Mouse (Mus musculus): ENCODE results near the gene Itk.

The Itk gene

DNA sequence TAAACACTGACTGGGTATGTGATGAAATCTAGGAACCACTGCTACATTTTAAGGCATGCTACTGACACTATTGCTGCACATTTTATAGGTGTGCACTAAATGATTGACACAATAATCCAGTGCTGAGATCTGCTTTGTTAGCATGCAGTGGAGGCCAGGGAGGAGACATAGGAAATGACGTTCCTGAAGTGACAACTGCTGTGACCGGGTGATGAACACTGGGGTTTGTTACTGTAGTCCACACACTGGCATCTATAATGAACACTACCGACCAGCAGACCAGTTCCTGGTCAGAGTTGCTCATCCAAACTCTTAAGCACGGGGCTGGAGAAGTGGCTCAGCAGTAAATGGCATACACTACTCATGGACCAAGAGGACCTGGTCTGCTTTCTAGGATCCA lies 4.1 kb upstream of the Itk start:
- DNase-seq (ENCODE audit: extremely low spot score, low read depth, low spot score) = no peak

DNA sequence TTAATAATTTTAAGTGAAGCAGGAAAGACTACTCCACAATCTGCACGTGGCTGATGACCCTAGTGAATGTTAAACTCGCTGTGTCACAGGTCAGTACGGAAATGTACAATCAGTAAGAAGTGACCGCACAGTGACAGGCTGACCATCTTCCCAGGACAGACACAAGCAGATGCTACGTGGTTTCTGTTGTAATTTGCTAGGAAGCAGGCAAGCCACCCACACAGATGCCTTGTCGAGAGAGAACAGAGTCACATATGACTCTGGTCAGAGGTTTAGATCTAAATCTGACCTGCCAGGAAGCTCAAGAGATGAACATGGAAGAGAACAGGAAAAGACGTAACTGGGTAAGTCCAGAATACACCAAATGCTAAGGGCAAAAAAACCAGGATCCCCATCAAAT lies 3.6 kb upstream of the Itk start:
- no peak for DNase-seq (ENCODE audit: extremely low spot score, low read depth, low spot score)

DNA sequence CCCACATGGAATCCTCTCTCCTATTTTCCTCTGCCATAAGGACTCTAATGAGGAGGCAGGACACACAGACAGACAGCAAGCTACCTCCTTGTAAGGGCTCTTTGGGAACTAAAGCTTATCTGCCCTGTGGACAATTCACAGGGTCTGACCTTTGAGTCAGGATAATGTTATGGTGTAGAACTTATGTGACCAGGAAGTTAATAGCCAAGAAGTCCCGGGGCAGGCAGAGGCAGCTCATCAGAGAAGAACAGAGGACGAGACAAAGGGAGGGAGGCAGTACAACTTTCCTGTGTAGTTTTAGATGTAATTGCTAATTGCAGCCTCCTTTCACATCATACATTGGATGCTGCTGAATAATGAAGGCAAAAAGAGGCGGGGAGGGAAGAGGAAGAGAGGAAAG lies 1.3 kb upstream of the Itk start:
- no peak for DNase-seq (ENCODE audit: extremely low spot score, low read depth, low spot score)

DNA sequence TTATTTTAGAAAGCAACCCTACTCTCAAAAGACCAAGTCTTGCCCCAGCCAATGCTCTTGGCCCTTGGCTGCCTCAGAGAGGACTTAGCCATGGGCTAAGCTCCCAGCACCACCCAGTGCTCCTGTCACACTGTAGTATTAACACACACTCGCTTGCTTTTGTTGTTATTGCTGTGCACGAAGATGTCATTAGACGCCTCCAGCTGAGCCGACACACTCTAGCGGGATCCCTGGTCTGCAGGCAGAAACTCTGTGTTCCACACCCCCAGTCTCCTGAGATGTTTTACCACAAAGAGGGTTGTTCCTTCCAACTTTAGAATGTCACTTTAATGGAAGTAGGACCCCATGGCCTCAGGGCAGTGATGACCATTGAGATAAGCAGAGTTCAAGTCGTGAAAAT lies 877 bp downstream of the Itk start:
- DNase-seq (ENCODE audit: extremely low spot score, low read depth, low spot score) = no peak

DNA sequence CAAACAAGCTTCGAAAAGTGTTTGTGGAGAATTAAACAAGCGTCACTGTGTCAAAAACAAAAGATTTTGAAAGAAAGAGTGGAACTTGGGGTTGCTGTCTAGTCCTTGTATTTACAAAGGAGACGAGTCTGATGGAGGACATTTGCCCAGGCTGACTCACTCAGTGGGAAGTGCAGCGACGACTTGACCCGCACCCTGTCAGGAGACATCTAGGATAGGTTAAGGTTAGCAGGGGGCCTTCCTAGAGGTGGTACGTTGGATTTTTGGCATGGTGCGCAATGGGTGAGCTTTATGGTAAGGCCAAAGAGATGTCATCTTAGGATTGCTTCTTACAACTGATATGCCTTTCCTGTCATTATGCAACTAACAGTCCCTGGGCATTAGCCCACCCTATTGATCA lies 2.3 kb downstream of the Itk start:
- DNase-seq (ENCODE audit: extremely low spot score, low read depth, low spot score) = no peak

DNA sequence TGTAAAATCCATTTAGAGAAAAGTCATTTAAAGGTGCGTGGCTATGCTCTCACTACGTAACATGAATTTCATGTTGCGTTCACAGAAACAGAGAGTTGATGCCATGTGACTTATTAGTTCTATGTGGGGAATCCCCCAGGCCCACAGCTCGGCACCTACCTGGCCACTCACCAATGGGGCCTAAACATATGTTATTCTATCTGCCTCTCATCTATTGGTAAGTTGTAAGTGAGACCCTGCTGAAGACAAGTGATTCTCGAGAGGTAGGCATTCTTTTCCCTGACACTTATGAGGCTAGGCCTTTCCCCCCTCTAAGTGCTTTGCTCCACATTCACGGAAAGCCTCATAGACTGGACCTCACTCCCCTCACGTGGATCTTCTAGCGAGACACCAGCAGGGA lies 2.8 kb downstream of the Itk start:
- DNase-seq (ENCODE audit: extremely low spot score, low read depth, low spot score) = no peak

DNA sequence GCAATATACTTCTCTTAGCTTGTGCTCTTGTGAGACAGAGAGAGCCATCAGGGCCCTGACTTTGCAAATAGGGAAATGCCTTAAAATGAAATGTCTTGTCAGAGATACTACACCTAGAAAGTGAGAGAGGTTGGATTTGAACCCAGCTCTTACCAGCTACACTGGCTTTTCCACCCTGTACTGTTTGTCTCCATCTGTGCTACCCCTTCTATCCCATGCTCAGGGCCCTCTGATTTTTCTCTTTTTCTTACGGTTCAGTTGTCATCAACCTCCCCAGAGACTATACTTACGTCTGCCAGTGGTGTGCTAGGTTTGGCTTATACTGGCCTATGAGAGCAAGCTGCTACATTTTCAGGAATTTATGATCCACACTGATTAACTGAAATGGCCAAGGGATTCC lies 4.4 kb downstream of the Itk start:
- DNase-seq (ENCODE audit: extremely low spot score, low read depth, low spot score) = no peak

DNA sequence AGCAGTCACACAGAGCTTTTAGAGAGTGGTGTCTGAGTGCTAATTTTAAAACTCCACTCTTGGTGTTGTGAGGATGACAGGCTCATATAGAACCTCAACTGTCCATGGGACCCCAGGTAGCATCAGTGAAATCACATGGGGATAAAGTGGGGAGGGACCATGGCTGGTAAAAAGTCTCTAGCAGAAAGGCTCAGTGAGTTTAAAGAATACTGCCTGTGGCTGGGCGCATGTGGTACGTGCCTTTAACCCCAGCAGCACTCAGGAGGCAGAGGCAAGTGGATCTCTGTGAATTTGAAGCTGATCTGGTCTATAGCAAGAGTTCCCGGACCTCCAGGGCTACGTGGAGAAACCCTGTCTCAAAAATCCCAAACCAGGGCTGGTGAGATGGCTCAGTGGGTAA lies 6.8 kb downstream of the Itk start:
- DNase-seq (ENCODE audit: extremely low spot score, low read depth, low spot score) = no peak

DNA sequence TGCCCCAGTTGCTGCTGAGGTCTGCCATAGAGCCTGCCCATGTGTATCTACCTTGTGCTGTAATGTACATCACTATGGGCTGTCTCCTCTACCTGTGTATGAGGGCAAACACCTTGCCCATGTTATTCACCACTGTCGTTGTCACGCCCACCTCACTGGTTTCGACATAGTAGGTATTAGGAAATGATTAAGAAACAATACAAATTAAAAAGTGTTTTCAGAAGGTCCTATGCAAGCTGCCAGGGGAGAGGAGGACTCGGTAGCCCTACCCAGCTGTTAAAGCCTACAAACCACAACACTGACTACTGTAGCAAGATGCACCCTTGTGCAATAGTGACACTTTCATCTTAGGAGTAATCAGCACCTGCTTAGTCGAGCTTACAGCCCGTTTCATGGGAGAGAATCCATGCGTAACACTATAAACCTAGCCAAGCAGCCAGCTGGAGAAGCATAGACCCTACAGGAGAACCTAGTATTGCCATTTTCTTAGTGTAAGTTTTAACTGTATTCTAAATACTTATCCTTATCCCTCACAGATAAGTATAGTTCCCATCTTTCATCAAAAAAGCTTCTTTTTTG lies 9.1 kb downstream of the Itk start:
- no peak for DNase-seq (ENCODE audit: extremely low spot score, low read depth, low spot score)

DNA sequence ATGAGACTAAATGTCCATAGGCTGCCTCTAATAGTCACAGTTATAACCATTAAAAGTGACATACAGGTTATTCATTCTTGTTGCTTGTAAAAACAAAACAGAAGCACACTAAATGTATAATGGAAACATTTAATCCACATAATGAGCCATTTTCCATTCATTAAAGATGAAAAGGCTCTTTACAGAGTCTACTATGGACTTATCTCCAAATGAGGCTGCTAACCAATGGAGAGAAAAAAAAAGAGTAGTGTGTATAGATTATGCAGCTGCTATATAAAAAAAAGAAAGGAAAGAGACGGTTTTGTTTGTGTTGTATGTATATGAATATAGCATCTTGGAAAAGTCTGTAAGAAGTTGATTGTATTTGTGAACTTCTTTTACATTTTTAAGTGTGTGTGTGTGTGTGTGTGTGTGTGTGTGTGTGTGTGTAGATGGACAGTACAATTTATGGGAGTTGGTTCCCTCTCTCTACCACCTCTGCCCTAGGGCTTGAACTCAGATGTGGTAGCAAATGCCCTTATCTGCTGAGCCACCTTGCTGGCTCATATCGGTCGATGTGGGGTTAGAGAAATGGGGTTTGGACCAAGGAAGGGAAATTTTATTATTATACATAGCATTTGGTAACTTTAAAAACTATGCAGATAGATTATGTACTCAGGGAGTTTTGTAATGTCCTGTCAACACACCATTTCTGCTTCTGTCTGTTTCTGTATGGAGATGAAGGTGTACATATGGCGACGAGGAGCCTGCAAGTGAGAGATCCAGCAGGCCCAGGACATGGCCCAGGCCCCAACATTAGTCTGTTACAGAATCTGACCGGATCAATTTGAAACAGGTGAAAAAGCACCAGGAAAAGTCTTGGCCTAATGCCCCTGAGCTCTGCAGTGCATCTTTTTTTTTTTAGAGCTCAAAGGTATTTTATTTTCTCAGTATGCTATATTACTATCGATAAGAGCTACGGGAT lies 11.2 kb downstream of the Itk start:
- no peak for DNase-seq (ENCODE audit: extremely low spot score, low read depth, low spot score)

DNA sequence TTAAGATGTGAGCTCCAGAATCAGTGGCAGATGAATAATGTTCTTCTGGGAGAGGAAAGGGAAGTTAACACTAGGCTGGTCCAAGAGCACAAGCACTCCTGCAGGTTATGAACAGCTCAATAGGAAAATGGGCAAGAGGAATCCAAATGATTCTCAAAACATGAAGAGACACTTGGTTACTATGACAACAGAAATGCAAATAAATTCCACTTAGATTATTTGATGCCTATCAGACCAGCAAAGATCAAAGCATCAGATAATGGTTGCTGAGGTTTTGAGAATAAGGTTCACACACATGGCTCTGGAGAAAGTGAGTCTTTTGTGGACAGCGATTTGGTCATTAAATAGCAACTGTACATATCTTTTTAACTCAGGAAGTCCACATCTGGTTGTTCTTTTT lies 12.0 kb downstream of the Itk start:
- DNase-seq (ENCODE audit: extremely low spot score, low read depth, low spot score) = no peak

DNA sequence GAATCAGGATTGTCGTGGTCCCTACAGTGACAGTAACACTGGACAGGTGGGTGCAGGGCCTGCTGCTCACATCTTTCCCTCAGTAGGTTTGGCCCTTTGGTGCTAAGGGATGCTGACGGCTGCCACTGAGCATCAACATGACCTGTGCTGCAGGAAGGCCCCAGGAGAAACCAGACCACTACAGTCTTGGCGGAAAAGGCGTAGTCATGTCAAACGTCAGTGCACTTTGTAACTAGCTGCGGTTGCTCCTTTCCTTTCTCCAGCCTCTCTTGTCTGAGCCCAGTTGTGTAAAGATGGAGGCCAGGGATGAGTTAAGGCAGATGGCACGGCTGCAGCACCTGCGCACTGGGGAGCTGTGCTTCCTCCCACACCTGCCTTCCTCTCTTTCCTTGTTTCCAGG lies 14.3 kb downstream of the Itk start:
- no peak for DNase-seq (ENCODE audit: extremely low spot score, low read depth, low spot score)

DNA sequence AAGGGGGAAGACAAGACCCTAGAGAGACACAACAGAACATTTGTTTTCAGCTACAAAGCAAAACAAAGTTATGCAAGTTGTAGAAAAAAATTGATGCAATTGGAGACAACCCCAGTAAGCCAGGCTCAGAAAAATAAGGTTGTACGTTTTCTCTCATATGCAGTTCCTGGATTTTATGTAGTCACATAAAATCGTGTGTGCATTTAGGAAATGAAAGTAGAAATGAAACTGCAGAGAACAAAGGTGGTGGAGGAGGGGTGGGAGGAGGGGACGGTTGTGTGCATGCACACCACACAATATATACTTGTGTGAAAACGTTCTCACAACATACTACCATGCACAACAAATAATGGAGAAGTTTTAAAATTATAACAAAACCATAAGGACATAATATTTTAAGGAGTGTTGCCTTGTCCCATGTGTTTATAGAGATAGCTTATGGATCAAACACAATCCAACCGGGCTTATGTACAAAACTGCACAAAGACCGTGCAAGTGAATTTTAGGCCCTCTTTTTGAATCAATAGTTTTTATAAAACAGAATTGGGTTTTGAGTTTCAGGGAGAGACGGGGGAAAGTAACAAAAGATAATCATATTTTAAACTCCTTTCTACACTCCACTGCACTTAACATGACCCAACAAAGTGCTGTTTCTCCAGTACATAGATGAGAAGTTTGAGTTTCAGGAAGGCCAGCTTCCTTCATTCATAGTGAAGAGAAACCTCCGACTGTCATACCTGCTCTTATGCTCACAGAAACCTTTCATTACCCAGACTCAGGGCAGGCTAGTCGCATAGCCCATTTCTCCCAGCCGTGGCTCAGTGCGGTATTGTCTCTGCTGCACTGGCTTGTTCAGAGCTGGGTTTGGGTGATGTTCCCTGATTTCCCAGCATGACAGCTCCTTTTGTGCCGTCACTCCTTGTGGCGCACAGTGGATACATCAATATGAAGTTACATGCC lies 16.0 kb downstream of the Itk start:
- DNase-seq (ENCODE audit: extremely low spot score, low read depth, low spot score) = no peak

DNA sequence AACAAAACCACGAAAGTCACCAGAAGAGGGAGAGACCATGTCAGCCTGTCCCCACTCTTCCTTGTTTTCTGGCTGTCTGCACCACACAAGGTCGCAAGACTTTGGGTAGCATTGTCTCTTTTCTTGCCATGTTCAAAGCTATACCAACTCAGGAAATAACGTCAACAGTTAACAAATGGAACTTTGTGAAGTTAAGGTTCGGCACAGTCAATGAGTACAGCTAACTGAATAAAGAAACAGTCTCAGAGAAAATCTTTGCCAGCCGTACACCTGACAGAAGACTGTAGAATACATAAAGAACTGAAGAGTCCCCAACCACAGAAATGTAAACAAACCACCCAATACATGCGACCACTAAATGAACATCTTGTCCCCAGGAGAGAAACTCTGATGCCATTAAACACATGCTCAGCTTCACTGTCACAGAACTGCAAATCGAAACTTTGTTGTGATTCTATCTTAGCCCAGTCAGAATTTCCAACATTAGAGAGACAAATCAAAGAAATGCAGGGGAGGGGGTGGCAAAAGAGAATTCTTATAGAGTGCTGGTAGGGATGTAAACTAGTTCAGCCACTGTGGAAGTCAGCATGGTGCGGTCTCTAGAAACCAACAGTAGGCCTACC lies 16.9 kb downstream of the Itk start:
- no peak for DNase-seq (ENCODE audit: extremely low spot score, low read depth, low spot score)

DNA sequence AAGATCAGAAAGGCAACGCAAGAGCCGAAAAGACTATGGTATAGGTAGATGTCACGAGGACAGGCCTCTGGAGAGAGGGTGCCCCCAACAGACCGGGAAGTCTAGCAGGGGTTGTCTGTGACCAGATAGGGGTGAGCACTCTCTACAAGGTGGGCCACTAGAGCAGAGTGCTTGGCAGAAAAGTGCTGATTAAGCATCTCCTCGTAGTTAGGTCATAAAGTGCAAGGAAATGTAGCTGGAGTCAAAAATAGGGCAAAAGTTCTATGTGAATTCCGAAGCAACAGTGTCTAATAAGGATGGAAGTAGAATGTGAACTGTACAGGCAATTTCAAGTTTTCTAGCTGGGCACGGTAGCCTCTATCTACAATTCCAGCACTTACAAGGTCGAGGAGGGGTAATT lies 18.1 kb downstream of the Itk start:
- no peak for DNase-seq (ENCODE audit: extremely low spot score, low read depth, low spot score)

DNA sequence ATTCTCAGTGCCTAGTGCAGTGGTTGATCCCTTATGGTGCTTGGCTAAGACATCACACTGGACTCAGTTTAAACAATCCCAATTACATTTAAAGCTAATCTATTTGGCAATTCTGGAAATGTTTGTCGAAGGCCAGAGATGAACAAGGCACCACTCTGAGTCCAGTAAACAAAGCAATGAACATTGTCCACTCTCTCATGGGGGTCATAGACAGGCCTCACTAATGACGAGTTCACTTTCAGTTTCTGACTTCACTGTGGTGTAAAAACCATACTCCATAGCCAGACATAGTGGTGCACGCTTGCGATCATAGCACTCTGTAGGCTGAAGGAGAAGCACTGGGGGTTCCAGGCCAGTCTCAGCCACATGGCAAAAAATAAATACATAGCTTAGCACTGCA lies 18.9 kb downstream of the Itk start:
- DNase-seq (ENCODE audit: extremely low spot score, low read depth, low spot score) = no peak

DNA sequence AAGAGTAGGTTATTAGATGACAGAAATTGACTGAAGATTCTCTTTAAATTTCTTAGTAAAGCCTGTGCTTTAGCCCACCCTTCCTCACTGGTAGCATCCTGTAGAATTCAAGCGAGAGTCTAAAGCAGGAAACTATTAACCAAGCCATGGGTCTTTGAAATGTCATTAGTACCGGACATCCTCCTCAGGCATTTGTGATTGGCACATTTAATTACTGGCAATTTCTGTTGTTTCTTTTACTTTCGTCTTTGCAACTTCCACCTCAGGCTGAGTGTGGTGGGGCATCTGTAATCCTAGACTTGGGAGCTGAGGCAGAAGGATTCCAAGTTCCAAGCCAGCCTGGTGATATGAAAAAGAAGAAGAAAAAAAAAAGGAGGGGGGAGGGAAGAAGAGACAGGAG lies 23.0 kb downstream of the Itk start:
- DNase-seq (ENCODE audit: extremely low spot score, low read depth, low spot score) = no peak

DNA sequence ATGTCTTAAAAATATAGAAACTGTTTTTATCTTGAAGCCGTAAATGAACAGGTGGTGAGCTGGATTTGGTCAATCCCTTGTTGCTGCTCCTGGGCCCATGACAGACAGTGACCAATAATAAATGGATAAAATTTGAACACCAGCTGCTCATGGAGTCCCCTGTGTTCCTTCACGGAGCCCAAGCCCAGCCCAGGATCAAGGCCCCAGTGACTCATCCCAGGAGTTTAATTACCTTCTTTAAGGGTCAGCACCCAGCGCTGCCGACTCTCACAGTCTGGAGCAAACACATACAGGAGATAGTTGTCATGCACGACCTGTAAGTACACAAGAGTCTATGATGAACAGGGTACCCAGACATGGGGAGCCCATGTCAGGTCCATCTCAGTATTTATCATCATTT lies 23.6 kb downstream of the Itk start:
- DNase-seq (ENCODE audit: extremely low spot score, low read depth, low spot score) = no peak

DNA sequence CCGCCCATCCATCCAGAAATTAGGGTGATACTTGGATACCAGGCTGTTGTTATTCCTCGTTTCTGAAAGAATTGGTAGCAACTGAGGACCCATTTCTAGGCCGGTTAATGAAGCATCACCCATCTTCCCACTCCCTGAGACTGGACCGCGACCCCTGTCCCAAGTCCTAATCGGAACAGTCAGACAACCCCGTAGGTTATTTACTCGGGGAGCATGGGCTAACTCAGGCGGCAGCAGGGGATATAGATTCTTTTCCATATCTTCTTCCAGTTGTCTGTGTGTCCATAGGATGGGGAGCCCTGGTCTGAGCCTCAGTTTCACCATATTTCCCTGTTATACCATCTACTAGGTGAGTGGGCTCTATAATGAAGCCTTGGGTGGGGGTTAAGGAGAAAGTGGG lies 25.5 kb downstream of the Itk start:
- DNase-seq (ENCODE audit: extremely low spot score, low read depth, low spot score) = no peak

DNA sequence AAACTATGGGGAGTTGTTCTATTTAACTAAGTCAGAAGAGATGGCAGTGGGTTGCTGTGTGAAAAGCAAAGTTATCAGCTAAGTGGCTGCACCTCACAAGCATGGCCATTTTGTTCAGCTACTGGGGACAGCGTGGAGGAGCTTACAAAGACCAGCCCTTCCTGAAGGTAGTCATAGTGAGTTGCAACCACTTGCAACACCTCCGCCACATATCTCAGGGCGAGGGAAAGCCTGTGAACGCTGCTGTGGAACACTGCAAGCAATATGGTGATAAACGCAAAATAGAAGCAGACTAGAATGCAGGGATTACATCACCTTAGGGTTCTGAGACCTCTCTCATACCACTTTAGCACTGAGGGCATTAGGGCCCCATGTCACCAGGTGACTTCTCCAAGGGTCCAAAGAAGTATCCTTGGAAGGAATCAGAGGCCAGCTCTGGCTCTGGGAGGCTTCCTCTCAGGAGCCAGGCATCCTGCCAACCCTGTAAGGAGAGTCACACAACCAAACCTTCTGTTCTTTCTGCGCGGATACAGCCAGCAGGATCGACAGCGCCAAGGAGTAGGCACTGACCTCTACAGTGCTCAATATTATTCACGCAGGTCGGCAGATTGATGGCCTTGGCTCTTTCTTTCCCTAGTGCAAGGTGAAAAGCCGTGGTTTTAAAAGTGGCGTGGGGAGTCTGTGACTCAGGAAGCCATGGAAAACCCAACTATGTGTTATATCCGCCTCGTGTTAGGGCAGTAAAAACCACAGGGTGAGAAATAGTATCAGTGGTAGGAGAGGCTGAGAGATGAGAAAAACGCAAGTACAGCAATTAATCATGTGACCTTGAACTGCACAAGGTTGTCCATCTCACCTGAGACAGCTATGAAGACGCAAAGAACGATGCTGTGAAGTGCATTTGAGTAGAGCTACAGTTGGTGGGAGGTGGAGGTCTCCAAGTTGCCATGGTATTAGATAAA lies 27.0 kb downstream of the Itk start:
- no peak for DNase-seq (ENCODE audit: extremely low spot score, low read depth, low spot score)
